Mouse (Mus musculus) stomach, postnatal 0 days (tissue): ENCODE measurements around the gene Map4k4.

Experiments used
- CTCF ChIP-seq: IDR thresholded peaks from 2 replicates; pipeline ENCODE4 v1.5.1; 2016; ENCODE audit warnings: antibody characterized with exemption, low read depth, mild to moderate bottlenecking, moderate library complexity
- EP300 ChIP-seq: optimal IDR thresholded peaks from 2 replicates; pipeline ENCODE3; 2016; ENCODE audit warnings: antibody characterized with exemption

GRCm38 (mm10) chr1:39975005-39975404 is 74.3 kb downstream of the Map4k4 start:
- no peak for TF ChIP-seq CTCF
- TF ChIP-seq EP300, result no peak
